Mouse (Mus musculus): ENCODE measurements around the gene Glod4. TPM values are rescaled to one million over a fixed set of nuclear protein-coding genes. Genes with fewer than 3 reads are reported as not detected.

Gene Glod4
- polyA plus RNA-seq, 1 experiment from 2014 or later, result 85.9 TPM

DNA sequence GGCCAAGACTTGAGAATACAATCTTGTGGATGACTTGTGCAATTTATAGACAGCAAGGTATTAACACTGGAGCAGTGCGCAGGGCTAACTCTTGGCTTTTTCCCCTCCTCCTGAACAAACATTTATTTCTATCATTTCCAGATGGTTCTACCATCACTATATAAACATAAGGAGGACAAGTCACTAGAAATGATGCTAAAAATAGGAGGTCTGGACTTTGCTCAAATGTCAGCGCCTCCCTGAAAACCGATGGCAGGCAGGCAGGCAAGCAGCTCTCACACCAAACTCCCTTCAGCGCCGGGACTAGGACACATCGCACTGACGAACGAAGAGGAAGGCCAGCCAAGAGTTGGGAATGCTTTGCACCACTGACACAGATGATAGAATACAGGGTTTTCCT is 118.1 kb downstream of the Glod4 start:
- H3K36me3 ChIP-seq (ENCODE audit: insufficient read depth, low read length), result no peaks in the 10 kb centered on the region
- peak; percentile 32; the same call in 1 of the 2 replicates for ATAC-seq
- no peak overlapping the region for H3K9ac ChIP-seq (replicated peaks; ENCODE audit: low read depth)
- WGBS, result 43% methylated on average over 8 of the region's 8 CpGs
- no peak overlapping the region for H3K4me2 ChIP-seq (replicated peaks; ENCODE audit: low read depth, low read length)
- DNase-seq (ENCODE audit: low spot score), result peak; percentile 56
- TF ChIP-seq EP300 (IDR thresholded peaks at IDR 0.05), result no peak
- no peak for TF ChIP-seq CTCF (IDR thresholded peaks at IDR 0.05)
- no peaks in the 10 kb centered on the region for H3K4me1 ChIP-seq (ENCODE audit: insufficient read depth, low read depth, low read length)
- no peak overlapping the region for H3K27ac ChIP-seq (ENCODE audit: low read length)
- H3K27me3 ChIP-seq (replicated peaks; ENCODE audit: insufficient read depth, low read length), result no peaks in the 10 kb centered on the region
- H3K4me3 ChIP-seq (ENCODE audit: low read depth, low read length), result no peak overlapping the region
- H3K9me3 ChIP-seq (ENCODE audit: low read length), result no peaks in the 10 kb centered on the region

DNA sequence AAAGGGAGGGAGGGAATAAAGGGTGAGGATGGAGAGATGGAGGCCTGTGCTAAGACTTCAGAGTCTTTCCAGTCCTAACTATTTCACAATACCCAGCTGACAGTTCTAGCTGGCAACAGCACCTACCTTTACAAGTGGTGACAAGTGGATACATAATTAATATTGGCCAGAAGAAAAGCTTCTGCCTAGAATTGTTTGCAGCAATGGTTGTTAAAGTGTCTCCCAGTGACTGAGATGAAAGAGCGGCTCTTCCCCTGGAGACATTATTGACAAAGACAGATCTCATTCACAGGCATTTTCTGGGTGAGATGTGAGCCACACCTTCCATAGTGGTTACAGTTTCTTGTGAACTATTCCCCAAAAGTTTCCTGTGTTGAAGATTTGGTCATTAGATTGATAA is 120.0 kb downstream of the Glod4 start:
- DNase-seq (ENCODE audit: low spot score) (no peak), ATAC-seq (no peak)
- Histone ChIP-seq H3K36me3 (ENCODE audit: insufficient read depth, low read length) (no peaks in the 10 kb centered on the region), H3K27me3 (replicated peaks; ENCODE audit: insufficient read depth, low read length) (no peaks in the 10 kb centered on the region), H3K4me1 (ENCODE audit: insufficient read depth, low read depth, low read length) (no peaks in the 10 kb centered on the region), H3K4me2 (replicated peaks; ENCODE audit: low read depth, low read length) (no peak overlapping the region), H3K9me3 (ENCODE audit: low read length) (no peaks in the 10 kb centered on the region), H3K9ac (replicated peaks; ENCODE audit: low read depth) (no peak overlapping the region), H3K4me3 (ENCODE audit: low read depth, low read length) (no peak overlapping the region), H3K27ac (ENCODE audit: low read length) (no peak overlapping the region)
- TF ChIP-seq EP300 (IDR thresholded peaks at IDR 0.05) (no peak), CTCF (IDR thresholded peaks at IDR 0.05) (no peak)
- 97% methylated on average over 1 of the region's 1 CpGs for WGBS

DNA sequence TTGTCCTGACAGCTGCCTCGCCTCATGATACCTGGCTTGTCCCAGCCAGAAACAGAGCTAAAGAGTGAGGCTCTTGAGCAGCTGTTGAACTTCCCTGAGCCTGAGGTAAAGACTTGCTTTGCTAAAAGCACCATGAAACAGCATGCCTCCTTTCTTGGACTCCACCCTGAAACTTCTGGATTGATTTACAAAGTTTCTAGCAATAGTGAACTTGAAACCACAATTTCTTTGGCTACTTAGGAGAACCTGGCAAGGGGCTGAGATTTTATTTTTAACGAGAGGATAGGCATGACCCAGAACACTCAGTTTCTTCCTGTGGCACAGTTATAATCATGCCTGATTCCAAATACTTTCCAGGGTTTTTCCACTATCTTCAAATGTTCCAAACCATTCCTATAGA is 121.0 kb downstream of the Glod4 start:
- WGBS, result 90% methylated on average over 2 of the region's 2 CpGs
- no peak for DNase-seq (ENCODE audit: low spot score)
- no peak overlapping the region for H3K27ac ChIP-seq (ENCODE audit: low read length)
- no peaks in the 10 kb centered on the region for H3K9me3 ChIP-seq (ENCODE audit: low read length)
- H3K4me3 ChIP-seq (ENCODE audit: low read depth, low read length), result no peak overlapping the region
- H3K4me1 ChIP-seq (ENCODE audit: insufficient read depth, low read depth, low read length), result no peaks in the 10 kb centered on the region
- H3K27me3 ChIP-seq (replicated peaks; ENCODE audit: insufficient read depth, low read length), result no peaks in the 10 kb centered on the region
- no peaks in the 10 kb centered on the region for H3K36me3 ChIP-seq (ENCODE audit: insufficient read depth, low read length)
- H3K9ac ChIP-seq (replicated peaks; ENCODE audit: low read depth), result no peak overlapping the region
- H3K4me2 ChIP-seq (replicated peaks; ENCODE audit: low read depth, low read length), result no peak overlapping the region
- no peak for TF ChIP-seq EP300 (IDR thresholded peaks at IDR 0.05)
- no peak for TF ChIP-seq CTCF (IDR thresholded peaks at IDR 0.05)
- ATAC-seq, result no peak

DNA sequence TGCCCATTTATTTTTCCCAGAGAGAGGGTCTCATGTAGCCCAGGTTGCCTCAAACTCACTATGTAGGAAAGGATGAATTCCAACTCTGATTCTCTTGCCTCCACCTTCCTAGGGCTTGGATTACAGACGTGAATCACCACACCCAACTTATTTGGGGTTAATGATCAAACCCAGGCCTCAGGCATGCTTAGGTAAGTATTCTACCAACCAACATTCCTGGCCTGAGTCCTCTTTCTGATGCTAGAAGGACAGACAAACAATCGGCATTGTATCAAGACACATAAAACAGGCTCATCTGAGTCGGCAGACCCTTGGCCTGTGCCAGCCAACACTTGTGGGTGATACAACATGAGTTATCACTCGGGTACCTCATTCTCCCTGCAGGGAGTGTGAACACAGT is 122.4 kb downstream of the Glod4 start:
- H3K27ac ChIP-seq (ENCODE audit: low read length), result no peak overlapping the region
- no peaks in the 10 kb centered on the region for H3K9me3 ChIP-seq (ENCODE audit: low read length)

DNA sequence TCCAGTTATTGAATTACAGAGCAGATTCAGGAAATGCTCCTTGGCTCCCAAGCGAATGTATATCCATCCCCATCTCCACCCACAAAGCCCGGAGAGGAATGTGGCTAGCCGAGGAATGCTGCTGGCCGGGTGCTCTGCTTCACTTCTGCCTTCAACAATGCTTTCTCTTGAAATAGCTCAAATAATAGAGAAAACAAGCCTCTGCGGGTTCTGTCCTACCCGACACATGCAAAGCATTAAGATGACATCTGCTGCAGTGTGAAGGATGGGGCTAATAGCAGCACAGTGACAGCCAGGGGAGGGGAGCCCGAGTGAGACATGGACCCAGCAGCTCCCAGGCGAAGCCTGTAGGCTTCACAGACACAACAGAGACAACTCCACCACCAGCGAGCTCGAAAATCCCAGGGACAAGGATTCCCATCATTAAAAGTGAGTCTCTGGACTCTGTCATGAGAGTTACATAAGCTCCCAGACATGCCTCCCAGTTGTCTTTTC is 123.1 kb downstream of the Glod4 start:
- H3K9ac ChIP-seq (replicated peaks; ENCODE audit: low read depth), result no peak overlapping the region
- WGBS, result 26% methylated on average over 10 of the region's 10 CpGs
- H3K4me2 ChIP-seq (replicated peaks; ENCODE audit: low read depth, low read length), result no peak overlapping the region
- no peaks in the 10 kb centered on the region for H3K4me1 ChIP-seq (ENCODE audit: insufficient read depth, low read depth, low read length)
- peak; percentile 58 for DNase-seq (ENCODE audit: low spot score)
- H3K27me3 ChIP-seq (replicated peaks; ENCODE audit: insufficient read depth, low read length), result no peaks in the 10 kb centered on the region
- ATAC-seq, result peak; percentile 70
- no peak for TF ChIP-seq EP300 (IDR thresholded peaks at IDR 0.05)
- no peak for TF ChIP-seq CTCF (IDR thresholded peaks at IDR 0.05)
- no peaks in the 10 kb centered on the region for H3K36me3 ChIP-seq (ENCODE audit: insufficient read depth, low read length)
- H3K9me3 ChIP-seq (ENCODE audit: low read length), result no peaks in the 10 kb centered on the region
- no peak overlapping the region for H3K4me3 ChIP-seq (ENCODE audit: low read depth, low read length)
- peak overlapping the region; percentile 2; the same call in 1 of the 2 replicates for H3K27ac ChIP-seq (ENCODE audit: low read length)

More for the DNA sequence above, 122.4 kb downstream of the Glod4 start:
- DNase-seq (ENCODE audit: low spot score) (no peak), ATAC-seq (no peak)
- Histone ChIP-seq H3K36me3 (ENCODE audit: insufficient read depth, low read length) (no peaks in the 10 kb centered on the region), H3K4me3 (ENCODE audit: low read depth, low read length) (no peak overlapping the region), H3K27me3 (replicated peaks; ENCODE audit: insufficient read depth, low read length) (no peaks in the 10 kb centered on the region), H3K9ac (replicated peaks; ENCODE audit: low read depth) (no peak overlapping the region), H3K4me1 (ENCODE audit: insufficient read depth, low read depth, low read length) (no peaks in the 10 kb centered on the region), H3K4me2 (replicated peaks; ENCODE audit: low read depth, low read length) (no peak overlapping the region)
- WGBS, result 71% methylated on average over 4 of the region's 4 CpGs
- TF ChIP-seq CTCF (IDR thresholded peaks at IDR 0.05), result no peak
- TF ChIP-seq EP300 (IDR thresholded peaks at IDR 0.05), result no peak

DNA sequence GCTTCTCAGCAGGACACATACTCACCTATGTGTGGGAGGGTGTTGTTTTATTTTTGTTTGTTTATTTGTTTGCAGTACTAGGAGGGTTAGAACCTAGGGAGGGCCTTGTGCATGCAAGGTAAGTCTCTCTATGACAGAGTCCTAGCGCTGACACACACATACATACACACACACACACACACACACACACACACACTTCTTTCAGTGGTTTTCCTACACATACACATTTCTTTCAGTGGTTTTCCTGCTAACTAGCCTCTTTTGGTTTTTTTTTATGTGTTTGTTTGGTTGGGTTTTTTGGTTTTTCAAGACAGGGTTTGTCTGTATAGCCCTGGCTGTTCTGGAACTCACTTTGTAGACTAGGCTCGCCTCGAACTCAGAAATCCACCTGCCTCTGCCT is 133.1 kb downstream of the Glod4 start:
- ATAC-seq (no peak), DNase-seq (ENCODE audit: low spot score) (no peak)
- 92% methylated on average over 3 of the region's 3 CpGs for WGBS
- no peak overlapping the region for H3K27ac ChIP-seq (ENCODE audit: low read length)
- 0 out of 2 replicates have a peak, but pooled peaks cover 5% of the 10 kb centered on the region for H3K36me3 ChIP-seq (ENCODE audit: insufficient read depth, low read length)
- H3K4me1 ChIP-seq (ENCODE audit: insufficient read depth, low read depth, low read length), result peaks cover 3% of the 10 kb centered on the region; the same call in 1 of the 2 replicates
- H3K4me3 ChIP-seq (ENCODE audit: low read depth, low read length), result no peak overlapping the region
- TF ChIP-seq CTCF (IDR thresholded peaks at IDR 0.05), result no peak
- no peak for TF ChIP-seq EP300 (IDR thresholded peaks at IDR 0.05)
- H3K27me3 ChIP-seq (replicated peaks; ENCODE audit: insufficient read depth, low read length), result no peaks in the 10 kb centered on the region
- H3K9ac ChIP-seq (replicated peaks; ENCODE audit: low read depth), result no peak overlapping the region
- H3K9me3 ChIP-seq (ENCODE audit: low read length), result no peaks in the 10 kb centered on the region
- no peak overlapping the region for H3K4me2 ChIP-seq (replicated peaks; ENCODE audit: low read depth, low read length)
